Comparison of ENCODE assay signal across 32 mouse cellular contexts in genomic region chr5:108301567-108301966, GRCm38 (mm10).
"Had no signal": no experiment of that assay in that cellular context is flagged by ENCODE, and none has a peak within 500 bp of the region (broad histone marks: within the 10 kb centered on the region; RNA-seq: fewer than 3 reads in every experiment).

No protein-coding gene starts in this region.

- H3K27me3 ChIP-seq: limb, embryonic 13.5 days; limb, embryonic 15.5 days; lung, embryonic 15.5 days; midbrain, embryonic 12.5 days; midbrain, embryonic 13.5 days; midbrain, embryonic 15.5 days; neural tube, embryonic 12.5 days; neural tube, embryonic 13.5 days had no signal

- ATAC-seq: liver, embryonic 12.5 days; liver, postnatal 0 days; lung, postnatal 0 days; midbrain, embryonic 13.5 days; midbrain, embryonic 15.5 days; midbrain, embryonic 16.5 days had no signal

- H3K9me3 ChIP-seq: limb, embryonic 10.5 days; limb, embryonic 12.5 days; limb, embryonic 13.5 days; limb, embryonic 15.5 days; liver, embryonic 12.5 days; liver, embryonic 13.5 days; liver, embryonic 15.5 days; lung, embryonic 15.5 days; megakaryocyte, embryonic 14.5 days; midbrain, embryonic 10.5 days; midbrain, embryonic 12.5 days; midbrain, embryonic 13.5 days; midbrain, embryonic 15.5 days; neural tube, embryonic 12.5 days; neural tube, embryonic 13.5 days had no signal

- H3K9ac ChIP-seq: limb, embryonic 12.5 days; limb, embryonic 13.5 days; limb, embryonic 15.5 days; liver, embryonic 12.5 days; liver, embryonic 13.5 days; liver, embryonic 14.5 days; liver, embryonic 15.5 days; liver, postnatal 0 days; lung, embryonic 14.5 days; lung, embryonic 15.5 days; midbrain, embryonic 12.5 days; midbrain, embryonic 13.5 days; midbrain, embryonic 15.5 days; neural tube, embryonic 12.5 days; neural tube, embryonic 13.5 days had no signal

- H3K36me3 ChIP-seq: limb, embryonic 10.5 days; limb, embryonic 12.5 days; limb, embryonic 13.5 days; limb, embryonic 15.5 days; liver, embryonic 12.5 days; liver, embryonic 13.5 days; liver, embryonic 15.5 days; lung, embryonic 15.5 days; midbrain, embryonic 10.5 days; midbrain, embryonic 12.5 days; midbrain, embryonic 13.5 days; midbrain, embryonic 15.5 days; neural tube, embryonic 12.5 days; neural tube, embryonic 13.5 days had no signal

- H3K4me1 ChIP-seq: limb, embryonic 10.5 days; limb, embryonic 12.5 days; limb, embryonic 13.5 days; limb, embryonic 15.5 days; liver, embryonic 12.5 days; liver, embryonic 13.5 days; liver, embryonic 15.5 days; lung, embryonic 15.5 days; megakaryocyte, embryonic 14.5 days; midbrain, embryonic 10.5 days; midbrain, embryonic 12.5 days; midbrain, embryonic 13.5 days; midbrain, embryonic 15.5 days; neural tube, embryonic 12.5 days; neural tube, embryonic 13.5 days had no signal

- H3K4me2 ChIP-seq: limb, embryonic 12.5 days; limb, embryonic 13.5 days; limb, embryonic 15.5 days; liver, embryonic 11.5 days; liver, embryonic 12.5 days; liver, embryonic 13.5 days; liver, embryonic 15.5 days; lung, embryonic 14.5 days; lung, embryonic 15.5 days; midbrain, embryonic 12.5 days; midbrain, embryonic 13.5 days; midbrain, embryonic 15.5 days; neural tube, embryonic 12.5 days; neural tube, embryonic 13.5 days had no signal

- H3K4me3 ChIP-seq: left cerebral cortex, adult 2 months; limb, embryonic 10.5 days; limb, embryonic 12.5 days; limb, embryonic 13.5 days; limb, embryonic 15.5 days; liver, embryonic 12.5 days; liver, embryonic 13.5 days; liver, embryonic 15.5 days; lung, embryonic 15.5 days; megakaryocyte, embryonic 14.5 days; midbrain, embryonic 10.5 days; midbrain, embryonic 12.5 days; midbrain, embryonic 13.5 days; midbrain, embryonic 15.5 days; myocyte; neural tube, embryonic 12.5 days; neural tube, embryonic 13.5 days had no signal

- DNase-seq: left cerebral cortex, postnatal 4 days; liver; liver, embryonic 13.5 days; liver, postnatal 0 days; lung, adult 18-20 months; lung, adult 2 months; lung, embryonic 14.5 days; lung, postnatal 10 days; lung, postnatal 14 days; lung, postnatal 36 days; lung, postnatal 4 days had no signal

- H3K27ac ChIP-seq: left cerebral cortex, adult 2 months; limb, embryonic 10.5 days; limb, embryonic 12.5 days; limb, embryonic 13.5 days; limb, embryonic 15.5 days; liver, embryonic 12.5 days; liver, embryonic 13.5 days; liver, embryonic 14.5 days; liver, embryonic 15.5 days; lung, embryonic 15.5 days; macrophage; midbrain, embryonic 10.5 days; midbrain, embryonic 12.5 days; midbrain, embryonic 13.5 days; midbrain, embryonic 15.5 days; neural tube, embryonic 12.5 days; neural tube, embryonic 13.5 days had no signal
